Mouse (Mus musculus): ENCODE data around the gene Cuedc1. TPM values are rescaled to one million over a fixed set of nuclear protein-coding genes. Genes with fewer than 3 reads are reported as not detected.

Cuedc1 gene
- polyA plus RNA-seq, 1 experiment = 10.7 TPM

DNA sequence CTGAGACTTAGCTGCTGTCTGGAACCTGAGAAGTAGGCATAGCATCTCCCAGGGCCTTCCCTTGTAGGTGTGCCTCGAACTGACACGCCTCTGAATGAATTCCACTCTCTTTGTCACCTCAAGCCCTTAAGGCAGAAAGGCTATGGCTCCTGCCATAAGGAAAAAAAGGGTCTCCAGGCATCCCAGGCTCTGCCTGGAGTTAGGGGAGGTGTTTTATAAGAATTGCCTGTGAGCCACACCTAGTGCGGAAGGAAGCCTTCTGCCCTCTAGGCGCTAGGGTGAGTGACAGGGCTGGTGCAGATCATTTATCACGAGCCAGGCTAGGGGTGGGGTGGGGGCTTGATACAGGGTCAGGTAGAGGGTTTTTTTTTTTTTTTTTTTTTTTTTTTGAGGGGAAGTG lies 25.2 kb downstream of the Cuedc1 start:
- Histone ChIP-seq H3K36me3 (ENCODE audit: control insufficient read depth, insufficient read depth, low read length) (no peaks in the 10 kb centered on the region), H3K4me1 (ENCODE audit: control insufficient read depth, insufficient read depth, insufficient read length) (no peaks in the 10 kb centered on the region), H3K4me3 (ENCODE audit: extremely low read depth, insufficient read depth, insufficient read length) (no peak overlapping the region), H3K27me3 (ENCODE audit: control insufficient read depth, insufficient read depth, low read length) (no peaks in the 10 kb centered on the region), H3K27ac (ENCODE audit: insufficient read depth, low read length) (no peak overlapping the region)
- TF ChIP-seq POLR2A (IDR thresholded peaks at IDR 0.05; ENCODE audit: low read depth, low read length) (no peak), CTCF (IDR thresholded peaks at IDR 0.05; ENCODE audit: extremely low read depth, insufficient read depth, insufficient read length, insufficient replicate concordance) (no peak)
- 84% methylated on average over 5 of the region's 5 CpGs for WGBS
- DNase-seq (ENCODE audit: low read depth in 1 of 2, low spot score in 2 of 2) = no peak

- Histone ChIP-seq H3K27ac (ENCODE audit: insufficient read depth, low read length) (no peak overlapping the region), H3K36me3 (ENCODE audit: control insufficient read depth, insufficient read depth, low read length) (no peaks in the 10 kb centered on the region), H3K4me1 (ENCODE audit: control insufficient read depth, insufficient read depth, insufficient read length) (no peaks in the 10 kb centered on the region), H3K27me3 (ENCODE audit: control insufficient read depth, insufficient read depth, low read length) (no peaks in the 10 kb centered on the region), H3K4me3 (ENCODE audit: extremely low read depth, insufficient read depth, insufficient read length) (no peak overlapping the region)
- WGBS = 75% methylated on average over 6 of the region's 6 CpGs
- TF ChIP-seq POLR2A (IDR thresholded peaks at IDR 0.05; ENCODE audit: low read depth, low read length) (no peak), CTCF (IDR thresholded peaks at IDR 0.05; ENCODE audit: extremely low read depth, insufficient read depth, insufficient read length, insufficient replicate concordance) (no peak)
- DNase-seq (ENCODE audit: low read depth in 1 of 2, low spot score in 2 of 2) = no peak
Observed at GRCm38 (mm10) chr11:88123731-88124130, 25.9 kb downstream of the Cuedc1 start.

DNA sequence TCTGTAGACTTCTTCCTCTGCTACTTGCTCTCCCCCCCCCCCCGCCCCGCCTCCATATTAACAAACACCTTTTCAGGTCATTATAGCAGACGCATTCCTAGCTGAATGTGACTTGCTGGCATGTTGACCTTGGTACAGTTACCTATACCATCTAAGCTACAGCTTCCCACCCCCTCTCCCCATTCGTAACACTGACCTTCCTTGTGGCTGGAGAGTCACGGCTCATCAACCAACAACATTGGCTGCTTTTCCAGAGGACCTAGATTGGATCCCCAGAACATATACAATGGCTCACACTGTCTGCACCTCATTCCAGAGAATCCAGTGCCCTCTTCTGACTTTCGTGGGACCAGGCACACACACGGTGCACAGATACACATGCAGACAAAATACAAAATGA lies 27.6 kb downstream of the Cuedc1 start:
- no peak overlapping the region for H3K4me3 ChIP-seq (ENCODE audit: extremely low read depth, insufficient read depth, insufficient read length)
- WGBS = 96% methylated on average over 7 of the region's 7 CpGs
- no peaks in the 10 kb centered on the region for H3K36me3 ChIP-seq (ENCODE audit: control insufficient read depth, insufficient read depth, low read length)
- no peaks in the 10 kb centered on the region for H3K27me3 ChIP-seq (ENCODE audit: control insufficient read depth, insufficient read depth, low read length)
- H3K4me1 ChIP-seq (ENCODE audit: control insufficient read depth, insufficient read depth, insufficient read length) = no peaks in the 10 kb centered on the region
- no peak overlapping the region for H3K27ac ChIP-seq (ENCODE audit: insufficient read depth, low read length)
- no peak for DNase-seq (ENCODE audit: low read depth in 1 of 2, low spot score in 2 of 2)
- TF ChIP-seq POLR2A (IDR thresholded peaks at IDR 0.05; ENCODE audit: low read depth, low read length) = no peak
- no peak for TF ChIP-seq CTCF (IDR thresholded peaks at IDR 0.05; ENCODE audit: extremely low read depth, insufficient read depth, insufficient read length, insufficient replicate concordance)

DNA sequence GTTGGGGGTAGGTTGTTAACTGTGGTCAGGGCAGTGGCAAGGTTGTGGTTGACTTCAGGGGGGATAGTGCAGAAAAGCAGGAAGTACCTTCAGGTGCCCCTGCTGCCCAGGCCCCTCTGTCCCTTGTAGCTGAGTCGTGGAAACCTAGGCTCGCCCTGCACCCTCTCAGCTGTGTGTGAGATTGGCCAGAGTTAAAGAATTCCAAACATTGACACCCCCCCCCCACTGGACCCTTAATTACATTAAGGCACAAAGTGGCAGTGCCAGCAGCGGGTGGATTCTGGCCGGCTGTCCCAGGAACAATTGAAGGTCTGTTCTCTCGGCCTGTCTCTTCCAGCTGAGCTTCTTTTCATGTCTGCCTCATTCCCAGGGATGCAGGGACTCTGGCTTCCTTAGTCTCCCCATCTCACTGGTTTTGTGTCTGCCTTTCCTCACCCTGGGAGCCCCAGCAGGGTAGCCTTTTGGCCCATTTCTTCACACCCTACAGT lies 28.5 kb downstream of the Cuedc1 start:
- no peaks in the 10 kb centered on the region for H3K36me3 ChIP-seq (ENCODE audit: control insufficient read depth, insufficient read depth, low read length)
- no peaks in the 10 kb centered on the region for H3K4me1 ChIP-seq (ENCODE audit: control insufficient read depth, insufficient read depth, insufficient read length)
- WGBS = 53% methylated on average over 5 of the region's 5 CpGs
- TF ChIP-seq POLR2A (IDR thresholded peaks at IDR 0.05; ENCODE audit: low read depth, low read length) = no peak
- no peak for TF ChIP-seq CTCF (IDR thresholded peaks at IDR 0.05; ENCODE audit: extremely low read depth, insufficient read depth, insufficient read length, insufficient replicate concordance)
- no peak overlapping the region for H3K4me3 ChIP-seq (ENCODE audit: extremely low read depth, insufficient read depth, insufficient read length)
- no peak overlapping the region for H3K27ac ChIP-seq (ENCODE audit: insufficient read depth, low read length)
- DNase-seq (ENCODE audit: low read depth in 1 of 2, low spot score in 2 of 2) = no peak
- H3K27me3 ChIP-seq (ENCODE audit: control insufficient read depth, insufficient read depth, low read length) = no peaks in the 10 kb centered on the region

- TF ChIP-seq CTCF (IDR thresholded peaks at IDR 0.05; ENCODE audit: extremely low read depth, insufficient read depth, insufficient read length, insufficient replicate concordance) (no peak), POLR2A (IDR thresholded peaks at IDR 0.05; ENCODE audit: low read depth, low read length) (no peak)
- Histone ChIP-seq H3K27ac (ENCODE audit: insufficient read depth, low read length) (no peak overlapping the region), H3K4me3 (ENCODE audit: extremely low read depth, insufficient read depth, insufficient read length) (no peak overlapping the region), H3K4me1 (ENCODE audit: control insufficient read depth, insufficient read depth, insufficient read length) (peaks cover 12% of the 10 kb centered on the region; the same call in 1 of the 2 replicates), H3K27me3 (ENCODE audit: control insufficient read depth, insufficient read depth, low read length) (no peaks in the 10 kb centered on the region), H3K36me3 (ENCODE audit: control insufficient read depth, insufficient read depth, low read length) (no peaks in the 10 kb centered on the region)
- 92% methylated on average over 9 of the region's 9 CpGs for WGBS
- DNase-seq (ENCODE audit: low read depth in 1 of 2, low spot score in 2 of 2) = no peak
Observed at GRCm38 (mm10) chr11:88128461-88128860, 30.6 kb downstream of the Cuedc1 start.

DNA sequence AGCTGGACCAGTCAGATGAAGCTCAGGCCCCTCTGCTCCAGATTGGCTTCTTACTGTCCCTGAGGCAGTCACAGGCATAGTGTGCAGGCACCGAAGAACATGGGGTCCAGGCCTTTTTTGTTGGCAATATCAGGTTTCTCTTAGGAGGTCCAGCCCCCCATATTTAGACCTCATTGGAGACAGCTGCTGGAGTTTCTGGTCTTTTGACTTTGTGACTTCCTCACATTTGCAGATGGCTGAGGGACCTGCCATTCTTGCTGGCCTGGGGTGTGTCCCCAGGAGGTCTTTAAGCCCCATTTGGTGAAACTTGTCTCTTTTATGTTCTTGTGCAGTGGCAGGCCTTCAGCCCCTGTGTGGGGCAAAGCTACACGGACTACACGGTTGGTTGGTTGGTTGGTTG lies 31.4 kb downstream of the Cuedc1 start:
- Histone ChIP-seq H3K4me3 (ENCODE audit: extremely low read depth, insufficient read depth, insufficient read length) (no peak overlapping the region), H3K27me3 (ENCODE audit: control insufficient read depth, insufficient read depth, low read length) (no peaks in the 10 kb centered on the region), H3K4me1 (ENCODE audit: control insufficient read depth, insufficient read depth, insufficient read length) (peaks cover 12% of the 10 kb centered on the region; the same call in 1 of the 2 replicates), H3K27ac (ENCODE audit: insufficient read depth, low read length) (no peak overlapping the region), H3K36me3 (ENCODE audit: control insufficient read depth, insufficient read depth, low read length) (no peaks in the 10 kb centered on the region)
- 83% methylated on average over 3 of the region's 3 CpGs for WGBS
- TF ChIP-seq CTCF (IDR thresholded peaks at IDR 0.05; ENCODE audit: extremely low read depth, insufficient read depth, insufficient read length, insufficient replicate concordance) (no peak), POLR2A (IDR thresholded peaks at IDR 0.05; ENCODE audit: low read depth, low read length) (no peak)
- no peak for DNase-seq (ENCODE audit: low read depth in 1 of 2, low spot score in 2 of 2)

DNA sequence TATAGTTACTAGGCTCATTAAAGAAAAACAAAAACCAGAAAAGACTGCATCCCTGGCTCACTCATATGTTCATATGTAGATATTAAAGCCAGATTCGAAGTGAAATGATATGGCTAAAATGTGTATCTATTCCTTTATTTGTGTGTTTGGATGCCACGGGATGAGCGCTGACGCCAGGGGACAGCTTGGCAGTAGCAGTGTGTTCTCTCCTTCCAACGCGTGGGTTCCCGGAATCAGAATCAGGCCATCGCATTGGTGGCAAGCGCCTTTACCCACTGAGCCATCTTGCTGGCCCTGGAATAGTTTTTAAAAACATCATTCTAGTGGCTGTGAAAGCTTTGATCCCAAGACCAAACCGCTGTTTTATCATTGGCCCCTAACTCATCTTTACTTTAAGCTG lies 32.1 kb downstream of the Cuedc1 start:
- 96% methylated on average over 10 of the region's 10 CpGs for WGBS
- Histone ChIP-seq H3K27me3 (ENCODE audit: control insufficient read depth, insufficient read depth, low read length) (no peaks in the 10 kb centered on the region), H3K4me1 (ENCODE audit: control insufficient read depth, insufficient read depth, insufficient read length) (peaks cover 12% of the 10 kb centered on the region; the same call in 1 of the 2 replicates), H3K27ac (ENCODE audit: insufficient read depth, low read length) (no peak overlapping the region), H3K36me3 (ENCODE audit: control insufficient read depth, insufficient read depth, low read length) (no peaks in the 10 kb centered on the region), H3K4me3 (ENCODE audit: extremely low read depth, insufficient read depth, insufficient read length) (no peak overlapping the region)
- no peak for DNase-seq (ENCODE audit: low read depth in 1 of 2, low spot score in 2 of 2)
- TF ChIP-seq POLR2A (IDR thresholded peaks at IDR 0.05; ENCODE audit: low read depth, low read length) (no peak), CTCF (IDR thresholded peaks at IDR 0.05; ENCODE audit: extremely low read depth, insufficient read depth, insufficient read length, insufficient replicate concordance) (no peak)

Measured in spleen, adult 2 months (tissue).